Mouse (Mus musculus) cerebellum, postnatal 14 days (tissue): ENCODE measurements around the gene Wfdc9.

Source experiments
- DNase-seq, 2 experiments: peaks; one replicate each; pipeline ENCODE4 v3.0.0; 2021; ENCODE audit warnings: mixed read lengths in 2 of 2

The Wfdc9 gene

DNA sequence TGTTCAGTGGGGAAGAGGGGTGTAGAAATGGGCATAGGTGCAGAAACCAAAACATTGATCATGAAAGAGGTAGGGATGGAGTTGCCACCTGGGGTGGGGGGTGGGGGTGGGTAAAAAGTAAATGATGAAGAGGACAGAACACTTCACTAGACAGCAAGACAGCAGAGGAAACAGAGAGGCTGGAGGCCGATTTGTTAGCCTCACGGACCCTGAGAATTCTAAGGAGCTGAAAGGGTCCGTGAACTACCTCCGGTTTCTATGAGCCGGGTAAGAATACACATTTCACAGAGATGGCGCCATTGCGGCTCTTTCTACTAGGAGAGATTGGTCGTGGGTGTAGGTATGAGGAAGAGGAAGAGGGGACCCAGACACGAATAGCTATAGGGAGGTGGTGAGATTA lies at the start of gene Wfdc9:
Wfdc9 (minus strand) TSS at position 101 of the 400 bp plus-strand sequence.
- DNase-seq = no peak

DNA sequence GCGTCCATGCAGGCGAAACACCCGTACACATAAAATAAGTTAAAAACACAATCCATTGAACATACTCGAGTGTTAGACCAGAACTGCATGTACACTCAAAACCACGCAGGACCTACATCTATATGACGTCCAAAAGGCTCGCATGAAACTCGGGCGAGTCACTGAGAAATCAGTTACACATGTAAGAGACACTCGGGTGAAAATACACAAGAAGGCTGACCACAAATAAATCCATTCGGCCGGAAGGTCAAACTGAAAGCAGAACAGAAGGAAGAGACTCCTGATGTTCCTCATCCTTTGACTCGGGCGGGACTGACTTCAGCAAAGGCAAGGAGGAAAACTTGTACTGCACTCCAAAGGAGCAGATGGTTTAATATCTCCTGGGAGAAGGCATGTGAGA lies 49.6 kb upstream of the Wfdc9 start:
- DNase-seq = no peak

DNA sequence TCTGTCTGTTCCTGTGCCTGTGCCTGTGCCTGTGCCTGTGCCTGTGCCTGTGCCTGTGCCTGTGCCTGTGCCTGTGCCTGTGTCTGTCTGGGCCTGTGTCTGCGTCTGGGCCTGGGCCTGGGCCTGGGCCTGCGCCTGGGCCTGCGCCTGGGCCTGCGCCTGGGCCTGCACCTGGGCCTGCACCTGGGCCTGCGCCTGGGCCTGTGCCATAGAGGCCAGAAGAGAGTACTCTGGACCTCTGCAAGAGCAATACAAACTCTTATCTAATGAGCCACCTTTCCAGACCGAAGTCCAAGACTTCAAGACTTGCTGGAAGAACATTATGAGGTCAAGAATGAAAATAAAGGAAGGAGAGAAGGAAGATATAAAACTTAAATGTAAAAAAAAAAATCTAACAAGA lies 48.9 kb upstream of the Wfdc9 start:
- DNase-seq = no peak

DNA sequence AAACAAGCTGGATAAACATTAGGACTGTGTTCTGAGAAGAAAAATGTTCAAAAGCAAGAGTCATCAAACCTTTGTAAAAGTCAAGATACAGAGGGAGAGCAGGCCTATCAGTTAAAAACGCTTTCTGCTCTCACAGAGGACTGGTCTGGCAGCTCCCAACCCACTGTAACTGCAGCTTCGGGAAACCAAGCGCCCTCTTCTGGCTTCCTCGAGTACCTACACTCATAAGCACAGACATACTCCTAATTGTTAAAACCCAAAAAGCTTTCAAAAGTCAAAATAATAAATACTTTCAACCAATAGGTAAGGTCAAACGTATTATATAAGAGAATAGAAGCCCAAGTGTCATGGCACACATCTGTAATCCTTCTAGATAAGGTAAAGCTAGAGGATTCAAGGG lies 47.9 kb upstream of the Wfdc9 start:
- DNase-seq = no peak

DNA sequence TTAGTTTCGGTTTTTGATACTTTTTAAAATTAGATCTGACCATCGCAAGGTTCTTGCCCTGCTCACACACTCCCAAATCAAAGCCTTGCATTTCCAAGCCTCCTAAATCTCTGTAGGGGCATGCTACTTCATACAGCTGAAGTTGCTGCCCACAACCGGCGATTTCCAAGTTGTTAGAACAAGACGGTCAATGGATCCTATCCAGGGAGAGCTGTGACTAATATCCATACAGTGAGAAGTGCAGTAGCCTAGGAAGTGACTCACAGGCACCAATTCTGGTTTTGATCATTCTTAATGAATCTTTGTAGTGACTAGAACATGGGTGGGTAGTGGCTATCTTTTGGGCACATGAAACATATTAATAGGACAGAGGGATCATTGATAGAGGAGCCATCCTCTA lies 45.4 kb upstream of the Wfdc9 start:
- no peak for DNase-seq

DNA sequence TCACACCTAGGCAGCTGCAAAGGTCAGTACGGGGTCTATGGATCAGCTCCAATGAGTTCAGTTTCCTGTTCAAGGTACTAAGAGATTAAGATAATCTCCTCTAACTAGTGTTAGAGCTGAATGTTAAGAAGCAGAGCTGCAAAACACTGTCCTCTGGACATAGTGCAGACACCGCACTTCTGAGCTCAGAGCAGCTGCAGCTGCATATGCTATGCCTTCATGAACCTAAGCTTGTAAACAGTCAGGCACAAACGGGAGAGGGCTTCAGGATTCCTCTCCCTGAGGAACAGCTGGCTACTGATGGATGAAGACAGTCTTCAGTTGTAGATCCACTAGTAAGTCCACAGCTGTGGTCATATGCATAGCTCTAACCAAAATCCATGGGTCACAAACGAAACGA lies 44.6 kb upstream of the Wfdc9 start:
- DNase-seq = no peak

DNA sequence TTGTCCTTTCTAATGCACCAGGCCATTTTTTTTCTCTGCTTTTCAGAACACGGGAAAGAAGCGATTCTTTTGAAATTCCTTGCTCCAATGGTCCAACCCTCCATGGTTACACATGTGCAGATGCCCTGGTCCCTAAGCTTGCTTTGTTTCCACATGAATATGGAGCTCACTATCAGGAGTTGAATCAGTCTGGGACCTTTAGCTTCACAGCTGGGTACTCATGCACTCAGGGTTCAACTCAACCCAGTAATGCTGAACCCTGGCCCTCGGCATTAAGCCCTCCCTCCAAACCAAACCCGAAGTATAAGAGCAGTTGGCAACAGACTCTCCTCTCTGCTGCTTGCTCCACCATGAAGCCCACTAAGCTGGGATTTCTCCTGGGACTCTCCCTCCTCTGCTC lies 41.8 kb upstream of the Wfdc9 start, which contains the start of gene Spint4:
Spint4 (plus strand) TSS at position 301 of the 400 bp plus-strand sequence.
- DNase-seq = no peak

DNA sequence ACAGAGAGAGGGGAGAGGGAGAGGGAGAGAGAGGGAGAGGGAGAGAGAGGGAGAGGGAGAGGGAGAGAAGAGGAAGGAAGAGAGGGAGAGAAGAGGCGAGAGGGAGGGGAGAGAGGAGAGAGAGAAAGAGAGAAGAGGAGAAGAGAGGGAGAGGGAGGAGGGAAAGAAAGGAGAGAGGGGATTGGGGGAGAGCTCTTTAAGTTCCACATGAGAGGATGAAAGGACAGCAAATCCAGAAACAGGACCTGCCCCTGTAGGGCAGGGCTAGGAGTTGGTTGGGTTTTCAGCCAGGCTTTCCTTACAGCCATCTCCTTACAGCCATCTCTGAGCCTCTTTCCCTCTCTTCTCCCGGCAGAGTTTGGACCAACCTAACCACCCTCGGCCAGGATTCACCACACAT lies 28.4 kb upstream of the Wfdc9 start, which contains the start of gene Wfdc13:
Wfdc13 (plus strand) TSS at position 301 of the 400 bp plus-strand sequence.
- no peak for DNase-seq

DNA sequence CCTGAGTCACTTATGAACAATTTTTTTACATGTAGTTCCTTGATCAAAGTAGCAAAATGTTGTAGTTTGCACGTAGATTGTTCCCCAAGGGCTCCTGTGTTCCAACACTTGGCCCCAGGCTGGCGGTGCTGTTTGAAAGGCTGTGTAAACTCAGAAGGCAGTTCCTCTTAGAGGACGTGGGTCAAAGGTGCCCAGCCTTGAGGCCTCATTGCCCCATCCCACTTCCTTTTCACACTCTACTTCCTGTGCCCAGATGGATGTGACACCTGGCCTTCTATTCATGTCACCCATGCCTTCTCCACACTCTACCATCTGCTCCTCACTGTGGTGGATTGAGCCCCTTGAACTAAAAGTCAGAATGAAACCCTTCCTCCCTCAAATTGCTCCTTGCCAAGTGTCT lies 23.5 kb upstream of the Wfdc9 start:
- DNase-seq = no peak

DNA sequence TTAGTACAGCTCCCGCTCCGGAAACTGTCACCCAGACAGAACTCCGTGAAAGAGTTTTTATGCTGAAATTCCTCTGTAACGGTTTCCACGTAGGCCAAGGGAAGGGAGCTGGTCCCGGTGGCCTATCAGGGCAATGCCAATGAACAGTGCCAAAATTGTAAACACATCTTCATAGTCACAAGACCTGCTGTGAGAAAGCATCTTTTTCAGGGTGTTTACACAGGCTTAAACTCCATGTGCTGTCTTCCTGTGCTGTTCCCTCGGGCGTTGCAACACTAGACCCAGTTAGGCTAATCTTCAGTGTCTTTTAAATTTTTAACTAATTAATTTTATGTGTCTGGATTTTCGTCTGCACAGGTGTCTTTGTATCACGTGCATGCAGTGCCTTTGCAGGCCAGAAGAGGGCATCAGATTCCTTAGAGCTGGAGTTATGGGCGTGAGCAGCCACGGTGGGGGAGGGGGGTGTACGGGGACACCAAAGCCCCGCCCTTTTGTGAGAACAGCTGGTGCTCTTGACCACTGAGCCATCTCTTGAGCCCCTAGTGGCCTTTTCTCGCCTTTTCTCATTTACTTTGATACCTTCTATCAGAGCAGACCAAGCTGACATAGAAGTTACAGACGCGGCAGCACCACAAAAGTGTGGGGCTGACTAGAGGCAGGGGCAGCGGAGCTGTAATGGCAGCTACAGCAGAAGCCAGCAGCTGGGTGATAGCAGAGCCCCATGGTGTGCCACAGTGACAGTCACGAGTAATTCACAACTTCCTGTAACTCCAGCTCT lies 22.7 kb upstream of the Wfdc9 start:
- peak; percentile 74 to 87 for DNase-seq

DNA sequence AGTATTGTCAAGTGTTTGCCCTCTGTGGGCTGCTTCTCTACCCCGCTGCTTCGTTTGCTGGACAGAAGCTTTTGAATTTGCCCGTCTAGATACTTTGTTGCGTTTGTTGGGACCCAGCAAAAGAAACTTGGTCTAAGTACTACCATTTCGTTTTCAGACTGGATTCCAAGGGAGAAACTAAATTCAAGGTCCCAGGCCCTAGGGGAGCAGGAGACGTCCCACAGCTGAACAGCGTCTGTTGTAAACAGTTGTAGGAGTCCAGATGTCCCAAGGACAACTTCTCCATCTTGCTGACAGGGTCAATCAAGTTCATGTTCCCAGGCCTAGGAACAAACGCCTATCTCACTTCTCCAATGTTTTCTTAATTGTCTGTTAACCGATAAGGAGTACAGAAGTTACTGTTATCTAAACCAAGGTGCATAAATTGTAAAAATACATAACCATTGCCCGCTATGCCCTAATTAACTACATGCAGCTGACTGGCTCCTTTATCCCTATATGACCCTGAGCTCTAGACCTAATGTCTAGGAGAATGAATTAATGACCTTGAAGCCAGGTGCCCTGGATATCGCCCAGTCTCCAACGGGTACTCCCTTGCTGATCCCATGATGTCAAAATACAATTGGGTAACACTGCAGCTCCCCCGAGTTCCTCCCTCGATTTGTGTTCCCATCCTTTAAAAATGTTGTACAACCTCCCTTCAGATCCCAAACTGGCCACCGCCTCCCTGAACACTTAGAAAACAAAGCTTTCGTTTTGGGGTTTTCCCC lies 20.7 kb upstream of the Wfdc9 start:
- no peak for DNase-seq

DNA sequence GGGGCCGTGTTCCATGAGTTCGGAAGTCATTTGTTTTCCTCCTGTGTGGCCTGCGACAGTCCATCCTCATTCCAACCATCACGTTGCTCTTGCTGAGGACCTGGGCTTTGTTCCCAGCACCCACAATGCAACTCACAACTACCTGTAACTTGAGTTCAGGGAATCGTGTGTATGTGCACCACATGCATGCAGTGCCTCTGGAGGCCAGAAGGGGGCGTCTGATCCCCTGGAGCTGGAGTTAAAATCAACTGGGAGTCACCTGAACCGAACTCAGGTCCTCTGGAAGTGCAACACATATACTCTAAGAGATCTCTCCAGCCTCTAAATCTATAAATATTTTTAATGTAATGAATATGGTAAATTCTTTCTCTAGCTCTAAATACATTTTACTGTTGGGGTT lies 19.7 kb upstream of the Wfdc9 start:
- DNase-seq = no peak

DNA sequence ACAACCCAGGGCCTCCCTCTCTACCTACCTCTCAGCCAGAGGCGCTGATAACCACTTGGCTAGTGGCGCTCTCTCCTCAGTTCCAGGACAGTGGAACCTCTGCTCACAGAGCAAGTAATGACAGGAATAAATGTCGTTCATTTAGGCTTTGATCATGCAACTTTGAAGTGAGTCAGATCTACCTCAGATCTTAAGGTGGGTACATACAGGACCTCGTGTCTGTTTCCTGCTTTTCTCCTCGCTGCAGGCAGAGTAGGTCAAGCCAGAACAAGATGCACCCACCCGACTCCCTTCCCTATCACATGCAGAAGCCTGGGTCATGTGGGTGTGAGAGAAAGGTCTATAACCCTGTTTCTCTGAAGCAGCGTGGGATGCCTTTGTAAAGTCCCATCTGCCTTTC lies 17.6 kb upstream of the Wfdc9 start, which contains the start of gene Wfdc11:
Wfdc11 (minus strand) TSS at position 101 of the 400 bp plus-strand sequence.
- no peak for DNase-seq

DNA sequence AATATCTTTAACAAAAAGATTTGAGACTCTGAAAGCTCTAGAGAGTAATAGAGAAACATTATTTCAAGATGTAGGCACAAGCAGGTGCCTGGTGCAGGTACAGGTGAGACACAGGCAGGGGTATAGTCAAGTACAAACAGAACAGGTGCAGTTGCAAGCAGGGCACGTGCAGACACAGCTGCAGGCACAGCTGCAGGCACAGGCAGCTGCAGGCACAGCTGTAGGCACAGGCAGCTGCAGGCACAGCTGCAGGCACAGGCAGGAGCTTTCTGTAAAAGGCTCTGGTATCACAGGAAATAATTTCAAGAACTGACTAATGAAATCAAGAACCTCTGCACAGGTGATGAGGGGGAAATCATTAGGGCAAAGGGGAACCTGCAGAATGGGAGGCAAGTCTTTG lies 14.6 kb upstream of the Wfdc9 start:
- DNase-seq = no peak

DNA sequence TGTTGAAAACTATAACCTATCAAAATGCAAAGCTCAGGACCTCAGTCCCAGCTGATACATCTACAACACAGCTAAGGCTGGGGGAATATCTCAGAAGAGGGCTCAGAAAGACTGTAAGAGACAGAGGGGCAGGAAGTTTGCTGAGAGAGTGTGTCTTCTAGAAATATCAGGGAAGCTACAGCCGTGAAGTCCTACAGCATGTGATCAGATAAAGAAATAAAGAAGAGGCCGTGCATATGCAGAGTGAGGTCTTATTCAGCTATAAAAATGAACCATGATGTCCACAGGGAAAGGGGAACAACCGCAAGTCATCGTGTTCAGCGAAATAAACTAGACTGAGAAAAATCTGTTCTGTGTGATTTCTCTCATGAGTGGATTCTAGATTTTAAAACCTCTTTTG lies 13.9 kb upstream of the Wfdc9 start:
- DNase-seq = no peak

DNA sequence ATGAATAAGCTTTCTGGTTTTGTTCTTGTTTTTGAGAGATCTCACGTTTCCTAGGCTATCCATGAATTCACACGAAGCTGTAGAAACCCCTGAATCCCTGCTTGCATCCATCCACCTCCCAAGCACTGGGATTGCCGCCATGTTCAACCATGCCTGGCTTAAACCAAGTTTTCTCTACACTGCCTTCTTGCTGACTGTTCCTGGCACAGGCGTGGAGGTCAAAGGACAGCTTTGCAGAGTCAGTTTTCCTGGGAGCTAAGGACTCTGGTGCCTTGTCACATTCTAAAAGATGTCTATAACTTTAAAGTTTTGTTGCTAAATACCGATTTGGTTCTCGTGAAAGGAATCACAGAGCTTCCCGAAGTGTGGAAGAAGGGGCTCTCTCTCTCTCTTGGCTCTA lies 8.5 kb upstream of the Wfdc9 start:
- no peak for DNase-seq

DNA sequence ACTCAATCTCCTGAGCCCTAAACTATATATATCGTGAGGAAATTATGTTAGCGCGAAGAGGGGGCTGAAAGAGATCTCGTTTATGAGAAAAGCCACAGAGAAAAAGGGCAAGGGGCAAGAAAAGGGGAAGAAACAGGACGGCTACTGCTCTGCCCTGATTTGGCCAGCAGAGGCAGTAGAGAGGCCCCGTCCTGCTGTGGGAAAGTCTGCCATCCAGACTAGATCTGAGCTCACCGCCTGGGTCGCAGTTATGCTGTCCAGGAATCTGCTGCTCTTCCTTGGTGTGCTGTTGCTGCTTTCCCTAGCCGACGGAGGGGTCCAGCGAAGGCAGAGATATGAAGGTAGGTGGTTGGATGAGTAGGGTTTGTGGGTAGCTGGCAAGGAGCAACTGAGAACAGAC lies 525 bp downstream of the Wfdc9 start, which contains the start of gene Wfdc10:
Wfdc10 (plus strand) TSS at position 189 of the 400 bp plus-strand sequence.
- DNase-seq = peak; percentile 60 to 74

DNA sequence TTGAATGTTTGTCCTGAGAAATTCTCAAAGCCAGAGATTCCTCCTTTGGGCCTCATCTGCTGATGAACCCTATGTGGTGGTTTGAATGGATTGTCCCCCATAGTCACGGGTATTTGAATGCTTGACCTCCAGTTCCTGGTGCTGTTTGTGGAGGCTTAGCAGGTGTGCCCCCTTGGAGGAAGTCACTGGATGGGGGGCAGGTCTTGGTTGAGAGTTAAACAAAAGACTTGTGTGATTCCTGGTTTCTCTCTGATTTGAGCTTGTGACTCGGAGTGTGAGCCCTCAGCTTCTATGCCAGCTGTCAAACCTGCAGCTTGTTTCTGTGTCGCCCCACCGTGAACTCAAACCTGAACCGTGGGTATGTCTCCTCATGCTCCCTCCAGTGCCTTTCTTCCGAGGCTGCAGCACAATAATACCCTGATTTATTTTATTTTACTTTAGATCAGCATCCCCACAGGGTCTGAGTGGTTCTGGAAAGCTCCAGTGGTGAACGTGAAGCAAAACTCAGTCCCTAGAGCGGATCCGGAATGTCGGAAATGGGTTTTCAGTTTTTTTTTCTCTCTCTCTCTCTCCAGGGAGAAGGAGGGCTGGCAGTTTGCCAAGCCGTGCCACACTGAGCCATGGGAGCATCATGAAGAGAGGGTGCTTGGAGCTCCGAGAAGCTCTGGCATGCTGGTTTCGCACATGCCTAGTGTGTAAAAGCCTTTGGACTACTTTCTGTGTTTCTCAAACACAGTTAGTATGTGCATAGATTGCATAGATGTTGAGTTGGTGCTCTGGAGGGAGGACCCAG lies 14.3 kb downstream of the Wfdc9 start:
- peak in 1 of 2 experiments; percentile 15 for DNase-seq

DNA sequence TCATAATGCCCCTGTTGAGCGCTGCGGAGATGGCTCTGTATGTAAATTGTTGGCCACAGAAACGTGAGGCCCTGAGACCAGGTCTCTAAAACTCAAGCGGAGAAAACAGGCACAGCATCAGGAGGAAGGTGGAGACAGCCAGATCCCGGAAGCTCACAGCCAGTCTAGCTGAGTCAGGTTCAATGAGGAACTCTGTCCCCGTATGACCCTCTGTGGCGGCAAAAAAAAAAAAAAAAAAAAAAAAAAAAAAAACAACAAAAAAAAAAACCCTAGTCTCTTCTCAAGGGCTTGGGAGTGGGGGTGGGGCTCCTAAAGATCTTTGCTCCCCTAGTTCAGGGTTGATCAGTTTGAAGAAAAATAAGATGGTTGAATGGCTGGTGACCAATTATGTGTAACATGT lies 15.3 kb downstream of the Wfdc9 start:
- no peak for DNase-seq

DNA sequence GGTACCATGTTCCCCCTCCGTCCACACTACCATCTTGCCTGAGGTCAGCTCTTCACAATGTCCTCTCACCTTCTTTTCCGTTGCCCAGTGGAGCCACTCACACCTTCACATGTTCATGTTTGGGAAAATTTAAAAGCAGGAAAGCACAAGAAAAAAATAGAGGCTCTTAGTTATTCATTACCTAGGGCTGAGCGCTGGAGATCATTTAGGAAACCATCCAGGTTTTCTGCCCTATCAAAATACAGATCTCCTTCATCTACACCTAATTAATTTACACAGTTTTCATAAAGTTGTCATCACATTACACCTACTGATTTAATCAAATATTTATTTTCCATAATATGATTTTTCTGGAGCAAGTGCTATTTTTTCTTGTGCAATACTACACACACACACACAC lies 17.7 kb downstream of the Wfdc9 start, which contains the start of gene Wfdc16:
Wfdc16 (minus strand) TSS at position 101 of the 400 bp plus-strand sequence.
- DNase-seq = no peak

DNA sequence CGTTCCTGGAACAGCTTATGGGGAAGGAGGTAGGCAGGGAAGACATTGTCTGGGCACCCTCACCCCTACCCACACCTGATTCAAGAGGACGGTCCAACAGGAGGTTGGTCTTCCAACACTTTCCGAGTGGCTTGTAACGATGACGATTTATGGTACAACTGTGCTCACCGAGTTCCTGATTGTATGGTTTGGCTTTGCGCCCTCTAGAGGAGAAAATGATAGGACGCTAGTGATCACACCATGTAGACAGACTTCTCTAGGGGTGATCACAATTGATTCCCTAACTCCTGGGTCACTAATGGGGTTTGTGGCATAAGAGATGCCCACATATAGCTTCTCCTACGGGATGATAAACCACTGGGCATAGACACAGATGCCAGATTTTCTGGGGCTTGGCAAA lies 21.1 kb downstream of the Wfdc9 start:
- no peak for DNase-seq

DNA sequence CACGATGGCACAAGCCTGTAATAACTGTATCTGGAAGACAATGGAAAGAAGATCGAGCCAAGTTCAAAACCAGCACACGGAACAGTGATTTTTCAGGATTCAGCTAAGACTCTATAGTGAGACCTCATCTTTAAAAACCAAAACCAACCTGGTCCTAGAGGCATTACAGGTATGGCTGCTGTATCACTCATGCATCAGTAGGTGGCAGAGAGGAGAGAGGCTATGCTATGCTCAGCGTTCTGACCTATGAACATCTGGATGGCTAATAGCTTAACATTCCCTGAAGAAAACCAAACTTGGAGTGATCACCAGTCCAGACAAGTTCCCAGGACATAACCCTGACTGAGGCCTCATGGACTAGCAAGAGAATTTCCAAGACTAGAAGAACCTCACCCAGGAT lies 34.6 kb downstream of the Wfdc9 start:
- no peak for DNase-seq

DNA sequence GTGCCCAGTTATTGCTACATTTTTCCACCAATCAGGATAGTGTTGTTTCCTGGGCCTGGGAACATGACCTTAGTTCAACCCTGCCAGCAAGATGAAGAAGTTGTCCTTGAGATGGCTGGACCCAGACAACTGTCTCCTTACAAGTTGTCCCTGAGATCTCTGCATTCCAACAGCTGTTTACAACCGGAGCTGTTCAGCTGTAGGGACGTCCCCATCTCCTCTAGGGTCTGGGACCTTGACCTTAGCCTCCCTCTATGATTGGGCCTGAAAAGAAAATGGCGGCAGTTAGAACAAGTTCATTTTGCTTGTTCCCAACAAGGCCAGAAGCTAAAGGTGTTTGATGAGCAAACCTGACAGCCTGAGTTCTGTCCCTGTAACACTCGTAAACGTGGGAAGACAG lies 37.3 kb downstream of the Wfdc9 start:
- DNase-seq = no peak
